ENCODE assay signal across 14 mouse cellular contexts in genomic region chr6:137315265-137315664, GRCm38 (mm10).
"Had no signal": no experiment of that assay in that cellular context is flagged by ENCODE, and none has a peak within 500 bp of the region (broad histone marks: within the 10 kb centered on the region; RNA-seq: fewer than 3 reads in every experiment).

No protein-coding gene starts in this region.

- H3K4me1 ChIP-seq: limb, embryonic 12.5 days; midbrain, embryonic 13.5 days had no signal

- ATAC-seq: lung, postnatal 0 days; midbrain, embryonic 13.5 days had no signal

- H3K27me3 ChIP-seq: limb, embryonic 12.5 days; midbrain, embryonic 13.5 days; neural tube, embryonic 15.5 days had no signal

- H3K9ac ChIP-seq: limb, embryonic 12.5 days; midbrain, embryonic 13.5 days; neural tube, embryonic 15.5 days had no signal

- DNase-seq: kidney, postnatal 10 days; kidney, postnatal 4 days; liver; lung, adult 2 months; lung, postnatal 36 days; right cerebral cortex, postnatal 4 days; spleen, adult 18-20 months; thymus, adult 18-20 months; thymus, postnatal 14 days had no signal

- H3K4me3 ChIP-seq: layer of hippocampus, adult 2 months; limb, embryonic 12.5 days; midbrain, embryonic 13.5 days; neural tube, embryonic 15.5 days had no signal

- H3K36me3 ChIP-seq: limb, embryonic 12.5 days; neural tube, embryonic 15.5 days had no signal

- H3K4me2 ChIP-seq: limb, embryonic 12.5 days; midbrain, embryonic 13.5 days; neural tube, embryonic 15.5 days had no signal

- H3K9me3 ChIP-seq: midbrain, embryonic 13.5 days; neural tube, embryonic 15.5 days had no signal

- H3K27ac ChIP-seq: layer of hippocampus, adult 2 months; limb, embryonic 12.5 days; neural tube, embryonic 15.5 days had no signal
